Mouse (Mus musculus) CD4-positive, CD25-positive, alpha-beta regulatory T cell, adult 2 months (primary cell): Measurements from ENCODE around the gene Rab17.

Experiments used
- DNase-seq: peaks from one replicate; pipeline ENCODE4 v3.0.0-alpha.2; 2012; ENCODE audit warnings: low read depth, low spot score

The Rab17 gene

DNA sequence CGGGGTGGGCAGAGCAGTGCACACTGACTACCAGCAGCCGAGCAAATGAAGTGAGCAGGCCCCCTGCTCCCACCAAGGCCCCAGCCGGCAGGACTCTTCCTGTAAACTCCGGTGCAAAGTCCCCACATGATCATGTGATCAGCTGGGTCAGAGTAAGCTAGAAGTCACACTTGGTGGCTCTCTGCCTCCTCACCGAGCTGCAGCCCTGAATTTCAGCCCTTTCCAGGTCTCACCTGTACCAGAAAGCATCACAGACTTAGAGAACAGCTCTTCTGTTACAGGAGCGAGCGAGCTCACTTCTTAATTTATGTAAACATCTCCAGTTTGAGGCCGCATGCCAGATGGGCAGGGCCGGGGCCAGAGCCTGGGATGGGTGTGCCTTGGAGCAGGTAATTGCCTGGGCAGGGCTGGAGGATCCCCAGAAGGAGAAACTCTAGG lies at the start of gene Rab17:
Rab17 (minus strand) TSS at position 315 of the 438 bp plus-strand sequence.
- DNase-seq = no peak

DNA sequence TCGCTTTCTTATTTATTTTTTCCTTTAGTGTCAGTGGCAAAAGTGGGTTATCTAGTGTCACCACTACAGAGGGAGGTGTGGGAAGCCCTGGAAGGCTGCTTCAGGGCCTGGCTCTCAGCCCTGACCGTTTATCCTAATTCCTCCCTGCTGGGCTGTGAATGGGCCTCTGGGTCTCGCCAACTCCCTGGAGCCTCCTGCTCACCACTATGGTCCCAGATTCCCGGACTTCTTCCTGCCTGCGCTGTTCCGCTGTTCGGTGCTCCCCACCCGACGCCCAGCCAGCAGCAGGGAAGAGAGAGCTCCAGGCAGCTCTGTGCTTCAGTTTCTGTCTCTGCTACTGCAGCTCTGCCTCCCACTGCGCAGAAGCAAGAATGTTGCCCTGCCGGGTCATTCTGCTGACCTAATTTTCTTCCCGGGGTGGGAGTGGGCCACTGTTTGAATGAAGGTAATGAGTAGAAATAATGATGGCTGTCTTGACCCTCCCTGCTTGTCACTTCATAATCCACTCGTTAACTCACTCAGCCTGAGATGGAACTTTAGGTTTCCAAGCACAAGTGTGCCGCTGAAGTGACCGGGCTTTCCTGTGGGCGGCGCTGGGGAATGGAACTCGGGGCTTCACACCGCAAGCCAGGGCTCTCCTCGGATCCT lies 47.8 kb upstream of the Rab17 start:
- no peak for DNase-seq

DNA sequence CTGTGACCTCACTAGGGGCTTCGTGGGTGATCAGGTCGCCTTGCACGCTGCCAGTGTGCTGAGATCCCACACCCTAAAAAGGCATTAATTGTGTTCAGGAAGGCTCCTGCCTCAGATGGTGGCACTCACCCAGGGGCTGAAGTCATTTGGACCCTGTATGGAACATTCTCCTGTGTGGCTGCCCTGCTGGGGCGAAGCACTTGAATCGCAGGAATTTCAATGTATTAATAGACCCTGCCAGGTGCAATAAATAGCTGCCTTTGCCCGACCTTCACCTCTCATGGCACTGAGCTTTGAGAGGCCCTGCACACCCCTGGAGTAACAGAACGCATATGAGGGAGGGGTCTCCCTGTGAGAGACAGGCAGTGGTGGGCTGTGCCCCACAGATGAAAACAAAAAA lies 46.1 kb upstream of the Rab17 start:
- DNase-seq = no peak

DNA sequence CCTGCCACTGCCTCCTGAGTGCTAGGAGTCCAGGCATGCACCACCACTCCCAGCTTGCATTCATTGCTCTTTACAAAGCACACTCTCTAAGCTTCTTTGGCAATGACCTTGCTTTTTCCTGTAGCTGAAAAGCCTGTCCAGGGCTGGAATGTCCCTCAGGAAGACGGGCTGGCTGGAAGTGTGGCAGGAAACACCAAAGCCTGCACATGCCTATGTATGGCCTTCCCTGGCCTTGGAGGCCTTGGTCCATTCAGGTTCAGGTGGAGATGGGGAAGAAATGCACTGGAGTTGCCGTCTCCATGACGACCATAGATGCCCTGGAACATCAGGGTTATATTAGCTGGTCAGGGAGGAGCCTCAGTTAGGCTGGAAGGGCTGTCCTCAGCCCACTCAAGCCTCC lies 44.3 kb upstream of the Rab17 start:
- no peak for DNase-seq

DNA sequence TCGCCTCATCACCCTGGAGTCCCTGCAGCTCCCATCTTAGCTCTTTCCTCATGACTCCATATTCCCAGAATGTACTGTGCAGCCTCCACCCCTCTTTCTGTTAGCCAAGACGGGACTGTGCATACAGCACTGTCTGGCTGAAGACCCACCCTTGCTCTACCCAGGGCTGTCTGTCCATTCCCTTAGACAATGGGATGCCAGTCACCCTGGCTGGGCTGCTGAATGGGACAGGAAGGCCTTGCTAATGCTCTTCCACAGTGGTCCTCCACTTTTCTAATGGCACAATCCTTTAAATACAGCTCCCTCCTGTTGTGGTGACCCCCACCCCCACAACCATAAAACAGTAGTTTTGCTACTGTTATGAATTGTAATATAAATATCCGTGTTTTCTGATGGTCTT lies 41.9 kb upstream of the Rab17 start:
- DNase-seq = no peak

DNA sequence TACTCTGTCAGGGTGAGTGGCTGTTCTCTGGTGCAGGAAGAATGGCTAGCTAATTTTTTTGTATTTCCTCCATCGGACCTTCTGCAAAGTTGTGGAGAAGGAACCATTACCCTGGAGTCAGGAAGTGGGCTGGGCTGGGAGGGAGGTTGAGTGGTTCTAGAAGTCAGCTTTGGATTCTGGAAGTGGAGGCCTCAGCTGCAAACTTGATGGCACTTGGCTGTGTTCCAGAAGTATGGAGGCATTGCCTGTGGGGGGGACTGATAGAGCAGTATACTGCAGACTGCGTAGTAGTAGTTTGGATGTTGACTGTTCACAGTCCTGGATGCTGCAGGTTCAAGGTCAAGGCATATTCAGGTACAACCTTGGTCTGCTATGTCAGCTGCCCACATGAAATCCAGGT lies 41.3 kb upstream of the Rab17 start:
- DNase-seq = no peak

DNA sequence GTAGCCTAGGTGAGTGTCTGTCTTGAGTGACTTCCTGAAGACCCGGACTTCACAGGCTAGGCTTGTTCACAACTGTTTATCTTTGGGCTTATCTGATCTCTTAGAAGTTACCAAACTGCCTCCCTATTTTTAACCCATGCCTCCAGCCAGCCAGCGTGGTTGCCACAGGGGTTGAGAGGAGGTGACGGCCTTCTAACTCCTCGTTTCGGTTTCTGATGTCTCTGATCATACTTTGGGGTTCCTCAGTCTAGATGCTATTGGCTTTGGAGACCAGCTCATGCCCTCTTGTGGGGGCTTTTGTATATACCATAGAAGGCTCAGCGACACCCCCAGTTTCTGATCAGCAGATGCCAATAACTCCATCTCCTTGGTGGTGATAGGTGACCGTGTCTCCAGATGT lies 40.8 kb upstream of the Rab17 start:
- no peak for DNase-seq

DNA sequence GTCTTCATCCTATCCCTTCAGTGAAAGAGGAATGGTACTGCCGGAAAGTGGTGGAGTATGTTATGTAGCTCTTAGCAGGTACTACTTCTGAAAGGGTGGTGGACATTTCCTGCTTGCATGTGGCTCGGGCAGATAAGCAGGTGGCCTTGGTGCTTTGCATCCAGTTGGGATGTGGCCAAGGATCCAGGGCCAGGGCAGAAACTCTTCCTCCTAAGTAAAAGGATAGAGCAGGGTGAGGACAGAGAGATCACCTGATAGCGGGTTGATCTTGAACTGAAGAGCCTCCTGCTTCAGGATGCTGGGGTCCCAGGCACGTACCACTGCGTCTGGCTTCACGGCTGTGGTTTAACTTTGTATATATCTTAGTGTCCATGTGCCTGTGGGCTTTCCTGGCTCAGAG lies 39.8 kb upstream of the Rab17 start:
- DNase-seq = no peak

DNA sequence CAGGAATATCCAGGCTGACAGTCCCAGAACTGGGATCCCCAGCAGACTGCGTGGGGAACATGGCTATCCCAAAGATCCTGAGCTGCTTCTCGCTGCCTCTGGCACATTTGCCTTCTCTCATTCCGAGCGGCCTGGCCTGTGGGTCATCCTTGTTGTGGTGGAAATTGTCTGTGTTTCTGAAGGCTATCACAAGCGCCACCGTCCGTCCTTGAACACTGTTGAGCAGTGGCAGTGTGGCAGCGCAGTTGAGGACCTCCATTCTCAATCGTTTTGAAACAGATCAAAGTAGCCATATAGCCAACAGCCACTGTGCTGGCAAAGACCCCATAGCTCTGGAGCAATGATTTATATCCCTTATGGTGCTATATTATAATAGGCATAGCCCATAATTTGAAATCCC lies 39.3 kb upstream of the Rab17 start:
- no peak for DNase-seq

DNA sequence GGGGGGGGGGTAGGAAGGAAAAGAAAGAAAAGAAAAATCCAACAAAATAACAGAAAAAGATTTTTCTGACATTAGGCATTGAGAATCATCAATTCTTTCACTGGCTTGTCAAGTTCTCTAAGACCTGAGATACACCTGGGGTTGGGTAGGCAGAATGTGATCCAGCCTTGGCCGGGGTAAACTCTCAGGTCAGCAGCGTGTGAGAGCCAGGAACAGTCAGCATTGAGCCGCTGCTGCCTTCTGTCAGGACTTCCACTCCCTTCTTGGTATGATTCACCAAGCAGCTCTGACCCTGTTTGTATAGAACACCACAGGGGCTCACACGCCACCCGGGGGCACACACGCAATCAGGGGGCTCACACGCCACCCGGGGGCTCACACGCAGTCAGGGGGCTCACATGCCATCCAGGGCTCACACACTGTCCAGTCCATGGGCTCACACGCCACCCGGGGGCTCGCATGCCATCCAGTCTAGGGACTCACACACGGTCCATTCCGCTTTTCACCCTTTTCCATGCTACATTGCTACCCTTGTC lies 38.8 kb upstream of the Rab17 start:
- no peak for DNase-seq

DNA sequence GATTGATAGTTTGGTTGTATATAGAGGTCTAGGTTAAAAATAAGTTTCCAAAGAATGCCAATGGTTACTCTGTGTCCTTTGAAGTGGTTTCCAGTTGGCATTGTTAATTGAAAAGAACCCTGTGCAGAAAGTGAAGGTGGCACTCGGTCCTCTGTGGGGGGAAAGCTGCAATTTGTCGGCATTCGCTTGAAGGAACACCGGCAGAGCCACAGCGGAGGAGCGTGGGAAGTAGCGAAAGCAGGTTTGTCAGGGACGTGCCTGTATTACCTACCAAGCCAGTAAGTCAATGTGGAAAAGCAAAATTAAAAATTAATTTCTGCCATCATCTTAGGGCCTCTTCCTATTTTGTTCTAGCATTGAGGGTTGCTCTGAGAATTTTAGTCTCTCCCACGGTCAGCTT lies 37.2 kb upstream of the Rab17 start:
- DNase-seq = no peak

DNA sequence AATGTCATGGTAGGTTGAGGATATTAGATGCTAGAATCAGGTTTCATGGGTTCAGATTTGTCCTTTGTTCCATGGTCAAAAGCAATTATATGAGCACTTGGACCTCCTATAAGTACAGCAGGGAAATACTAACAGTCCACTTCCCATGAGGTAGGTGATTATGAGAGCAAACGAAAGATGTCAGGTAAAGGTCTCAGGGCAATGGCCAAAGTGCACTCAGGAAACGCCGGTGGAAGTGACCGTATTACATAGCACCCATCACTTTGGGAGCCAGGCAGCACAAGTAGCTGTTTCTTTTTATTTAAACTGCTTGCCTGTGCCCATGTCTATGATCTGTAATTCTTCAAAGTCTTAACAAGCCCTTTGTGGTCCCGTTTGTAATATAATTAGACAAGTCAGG lies 36.6 kb upstream of the Rab17 start:
- DNase-seq = no peak

DNA sequence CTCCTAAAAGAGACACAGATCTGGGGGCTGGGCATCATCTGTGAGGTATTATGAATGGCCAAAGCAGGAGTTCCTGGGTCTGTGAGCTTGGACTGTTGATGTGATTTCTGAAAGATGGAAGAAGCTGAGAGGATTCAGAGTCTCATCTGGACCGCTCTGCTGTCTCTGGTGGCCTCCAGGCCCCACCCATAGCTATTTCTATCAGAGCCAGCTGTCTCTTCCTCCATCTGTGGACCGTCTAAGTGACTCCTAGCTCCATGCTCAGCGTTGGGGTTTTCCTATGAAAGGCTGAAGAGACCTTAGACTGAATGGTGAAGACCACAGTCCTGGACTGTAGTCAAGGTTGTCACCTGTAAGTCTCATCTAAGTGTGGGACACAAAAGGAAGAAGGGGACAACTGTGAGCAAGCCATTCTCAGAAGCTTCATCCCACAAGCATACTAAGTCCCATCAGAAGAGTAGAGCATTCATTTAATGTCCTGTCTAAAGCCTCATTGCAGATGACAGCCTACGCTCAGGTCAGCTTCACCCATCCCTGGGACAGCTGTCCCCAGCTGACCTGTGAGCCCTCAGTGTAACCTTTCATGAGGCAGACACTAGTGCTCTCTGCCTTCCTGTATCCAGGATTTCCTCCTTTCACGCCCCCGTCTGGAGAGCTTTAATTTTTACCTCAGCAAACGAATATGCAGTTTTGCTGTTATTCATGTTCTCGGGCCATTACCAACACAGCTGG lies 34.2 kb upstream of the Rab17 start:
- no peak for DNase-seq

DNA sequence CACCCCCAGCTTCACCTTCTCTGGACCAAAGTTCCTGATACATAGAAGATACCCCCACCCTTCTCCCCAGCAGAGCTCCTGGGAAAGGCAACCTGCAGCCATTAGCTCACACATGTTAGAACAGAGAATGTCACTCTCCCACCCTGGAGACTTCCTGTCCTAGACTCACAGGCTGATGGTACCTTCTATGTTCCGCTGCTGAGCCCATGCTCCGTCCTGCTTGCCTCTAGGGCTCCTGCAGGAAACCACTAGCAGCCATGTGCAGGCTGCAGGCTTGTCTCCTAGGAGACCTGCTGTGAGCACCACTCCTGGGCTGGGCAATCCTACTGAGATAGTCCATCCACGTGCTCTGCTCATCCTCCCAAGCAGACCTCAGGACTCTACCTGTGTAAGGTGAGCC lies 33.2 kb upstream of the Rab17 start:
- DNase-seq = no peak

DNA sequence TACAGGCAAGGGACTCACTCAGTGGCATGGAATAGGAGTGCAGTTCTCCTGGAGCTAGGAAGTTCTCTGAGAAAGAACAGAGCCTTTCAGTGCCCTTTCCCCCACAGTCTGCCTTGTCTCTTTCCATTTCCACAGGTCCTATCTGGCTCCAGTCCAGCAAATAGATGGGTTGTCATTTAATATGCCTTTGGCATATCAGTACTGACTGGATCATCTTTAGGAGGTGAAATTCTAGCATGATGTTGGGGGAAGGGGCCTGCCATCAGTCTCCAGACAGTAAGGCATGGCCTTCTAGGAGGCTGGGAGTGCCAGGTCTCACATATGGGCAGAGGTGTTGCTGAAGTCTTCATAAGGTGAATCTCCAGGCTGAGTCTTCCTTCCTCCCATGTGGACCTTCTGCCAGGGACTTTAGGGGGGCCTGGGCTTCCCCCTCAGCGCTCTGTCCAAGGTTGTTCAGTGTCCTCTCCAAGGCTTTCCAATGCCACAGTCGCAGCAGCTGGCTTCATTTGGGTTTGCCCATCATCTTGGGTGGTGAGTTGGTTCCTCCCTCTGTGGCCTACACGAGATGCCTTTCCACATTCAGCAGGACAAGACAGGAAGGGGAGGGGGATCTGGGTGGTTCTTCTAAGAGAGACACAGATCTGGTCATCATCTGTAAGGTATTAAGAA lies 32.5 kb upstream of the Rab17 start:
- DNase-seq = no peak

DNA sequence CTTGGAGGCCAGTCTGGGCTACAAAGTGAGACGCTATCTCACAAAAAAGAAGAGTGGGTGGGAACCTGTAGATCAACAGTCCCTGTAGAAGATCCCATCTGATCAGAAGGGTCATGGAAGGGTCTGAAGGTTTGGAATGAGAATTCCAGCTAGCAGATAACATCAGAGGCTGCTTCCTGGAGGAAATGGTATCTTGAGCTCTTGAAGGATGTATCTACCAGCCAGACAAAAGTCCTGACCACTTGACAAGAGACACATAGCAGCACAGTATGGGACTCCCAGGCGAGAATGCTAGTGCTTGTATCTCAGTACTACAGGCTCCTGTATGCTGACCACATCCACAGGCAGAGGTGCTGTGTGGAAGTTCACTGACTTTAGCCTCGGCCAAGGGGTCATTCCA lies 31.6 kb upstream of the Rab17 start:
- DNase-seq = no peak

DNA sequence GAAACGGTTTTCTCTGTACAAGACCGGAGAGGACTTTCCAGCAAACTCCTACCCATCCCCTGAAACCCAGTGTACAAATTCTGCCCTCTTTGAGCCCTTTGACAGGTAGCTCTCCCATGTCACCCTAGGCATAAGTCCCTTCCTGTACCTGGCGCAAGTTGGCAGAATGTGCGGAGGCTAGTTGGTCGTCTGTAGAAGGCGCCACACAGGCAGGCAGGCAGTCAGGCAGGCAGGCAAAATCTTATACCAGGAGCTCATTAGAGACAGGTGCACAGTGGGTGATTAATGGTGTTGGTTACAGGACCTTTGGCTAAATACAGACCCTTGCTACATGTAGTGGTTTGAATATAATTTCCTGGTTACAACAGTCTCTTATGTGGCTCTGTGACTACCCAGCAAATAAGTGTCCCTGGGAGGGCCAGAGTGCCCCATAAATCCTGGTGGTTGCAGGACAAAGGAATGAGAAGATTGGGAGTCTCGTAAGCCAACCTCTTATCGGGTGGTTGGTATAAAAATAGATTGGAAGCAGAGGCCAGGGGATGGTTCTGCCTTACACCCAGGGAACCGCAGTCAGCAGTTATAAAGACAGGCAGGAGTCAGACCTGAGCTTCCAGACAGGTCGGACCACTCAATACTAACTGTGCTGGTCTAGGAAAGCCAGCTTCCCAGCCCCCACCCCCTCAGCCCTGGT lies 30.6 kb upstream of the Rab17 start:
- DNase-seq = no peak

DNA sequence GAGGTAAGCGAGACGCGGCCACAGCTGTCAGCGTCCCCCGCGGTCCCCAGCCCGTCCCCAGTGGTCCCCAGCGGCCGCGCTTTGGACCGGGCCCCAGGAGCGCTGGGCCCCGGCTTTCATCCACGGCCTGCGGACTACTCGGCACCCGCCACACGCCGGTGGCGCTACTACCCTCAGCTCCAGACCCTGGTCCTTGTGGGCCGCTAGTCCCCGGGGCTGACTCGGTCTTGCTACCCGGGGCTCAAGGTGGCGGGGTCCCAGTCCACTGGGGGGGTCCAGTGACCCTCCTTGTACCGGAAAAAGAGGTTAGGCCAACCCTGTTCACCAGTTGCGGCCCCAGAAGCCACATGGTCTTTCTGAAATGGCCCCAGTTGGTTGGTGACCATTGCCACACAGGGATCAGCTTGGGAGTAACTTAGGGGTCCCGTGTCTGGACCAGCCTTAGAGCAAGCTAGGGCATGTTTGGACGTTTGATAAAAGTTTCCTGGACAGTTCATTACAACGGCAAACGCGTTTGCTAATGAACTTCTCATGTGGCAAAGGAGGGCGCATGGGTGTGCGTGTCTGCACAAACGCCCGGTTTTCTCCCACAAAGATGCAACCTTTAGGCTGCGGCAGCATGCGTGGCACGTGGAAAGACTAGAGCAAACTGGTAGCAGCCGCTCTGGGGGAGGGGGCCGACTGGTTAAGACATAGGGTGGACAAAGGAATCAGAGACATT lies 29.6 kb upstream of the Rab17 start:
- DNase-seq = no peak

DNA sequence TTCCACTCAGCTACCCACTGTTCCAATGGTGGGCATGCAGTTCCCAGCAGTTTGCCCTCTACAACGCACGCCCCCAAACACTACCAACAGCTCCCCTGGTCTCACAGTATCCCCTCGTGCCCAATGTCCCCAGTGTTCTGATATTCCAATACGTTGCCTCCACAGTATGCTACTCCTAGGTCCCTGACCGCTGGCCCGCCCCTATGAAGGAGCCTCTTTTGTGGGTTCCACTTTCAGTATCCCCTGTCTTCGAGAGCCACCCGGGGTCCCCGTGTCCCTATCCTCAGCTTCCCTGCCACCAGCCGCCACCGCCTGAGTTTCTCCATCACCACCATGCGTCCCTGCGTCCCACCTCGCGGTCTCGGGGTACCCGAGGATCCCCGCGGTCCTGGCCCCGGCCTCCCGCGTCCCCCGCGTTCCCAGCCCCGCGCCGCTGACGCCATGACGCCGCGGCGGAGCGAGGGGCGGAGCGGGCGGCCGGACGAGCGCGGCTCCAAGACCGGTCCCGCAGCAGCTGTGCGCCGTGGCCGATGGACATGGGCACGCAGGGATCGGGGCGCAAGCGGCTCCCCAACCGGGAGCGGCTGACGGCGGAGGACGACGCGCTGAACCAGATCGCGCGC lies 28.9 kb upstream of the Rab17 start, which contains the start of gene Lrrfip1:
Lrrfip1 (plus strand) TSS at position 470 of the 623 bp plus-strand sequence.
- DNase-seq = peak; percentile 3

DNA sequence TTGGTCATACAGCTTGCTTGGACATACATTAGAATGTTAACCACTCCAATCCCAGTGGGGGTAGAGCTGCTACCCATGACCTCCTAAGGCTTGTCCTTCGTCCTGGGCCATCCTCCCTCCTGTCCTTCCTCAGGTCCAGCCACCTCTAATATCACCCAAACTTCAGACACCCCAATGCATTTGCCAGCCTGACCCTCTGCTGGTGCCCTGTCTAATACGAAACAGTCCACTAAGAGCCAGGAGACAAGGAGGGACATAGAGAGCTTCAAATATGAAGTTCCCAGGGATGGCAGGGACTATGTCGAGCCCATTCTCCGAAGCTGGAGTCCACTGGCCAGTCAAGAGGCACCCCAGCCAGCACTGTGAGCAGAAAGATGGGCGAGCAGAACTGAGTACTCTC lies 28.2 kb upstream of the Rab17 start:
- DNase-seq = no peak

DNA sequence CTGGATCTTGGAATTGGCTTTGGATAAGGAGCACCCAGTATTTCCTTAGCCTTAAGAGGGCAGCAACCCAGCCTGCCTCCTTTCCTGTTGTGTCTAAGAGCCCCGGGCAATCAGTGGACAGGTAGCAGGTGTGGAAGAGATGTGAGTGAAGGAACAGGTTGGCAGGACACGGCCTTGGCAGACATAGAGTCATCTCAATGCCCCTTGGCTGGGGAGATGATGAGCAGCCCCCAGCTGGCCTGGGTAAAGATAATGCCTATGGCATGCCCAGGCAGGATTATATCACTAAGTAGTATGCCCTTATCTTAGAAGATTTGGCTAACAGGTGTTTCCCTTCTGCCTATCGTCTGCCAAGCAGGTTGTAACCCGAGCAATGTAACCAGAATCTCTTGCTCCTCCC lies 27.7 kb upstream of the Rab17 start:
- no peak for DNase-seq
